Mouse (Mus musculus) heart, postnatal 4 days (tissue): ENCODE results near the gene Ndufs8. TPM values are rescaled to one million over a fixed set of nuclear protein-coding genes. Genes with fewer than 3 reads are reported as not detected.
"Not testable (repeated sequence)": the region's sequence is repeated elsewhere in the genome, so short reads cannot be mapped to it uniquely, and the experiment has no call there.

Experiments used
- DNase-seq: peaks from one replicate; pipeline ENCODE4 v3.0.0; 2021
- total RNA-seq, 2 experiments: library from RNA; stranded (reverse); gene quantifications; 2 replicates each; pipeline ENCODE4 v1.2.3; 2021

The Ndufs8 gene
- total RNA-seq: 100 to 1,000 TPM; 290 to 307 TPM

GRCm38 (mm10) chr19:3912337-3913204, at the start of gene Ndufs8:
TSS of gene Ndufs8 (minus strand) at chr19:3912774.
- DNase-seq: peak; percentile 89

DNA sequence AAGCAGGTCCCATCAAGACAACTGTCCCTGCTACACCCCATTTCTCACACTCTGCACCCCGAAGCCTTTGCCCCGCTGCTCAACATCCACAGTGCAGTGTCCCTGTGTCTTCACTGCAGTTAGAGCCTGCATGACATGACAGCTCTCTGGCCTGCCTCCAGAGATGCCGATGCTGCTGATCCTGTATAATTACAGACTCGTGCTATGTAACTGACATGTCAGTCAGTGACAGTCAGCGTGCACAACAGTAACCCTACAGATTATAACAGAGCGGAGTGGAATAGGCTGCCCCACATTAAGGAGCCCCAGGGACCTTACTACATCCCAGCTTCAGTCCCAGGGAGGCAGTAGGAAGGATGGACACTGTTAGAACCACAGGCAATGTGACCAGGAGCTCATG, 49.2 kb upstream of the Ndufs8 start:
- not testable (repeated sequence) for DNase-seq

DNA sequence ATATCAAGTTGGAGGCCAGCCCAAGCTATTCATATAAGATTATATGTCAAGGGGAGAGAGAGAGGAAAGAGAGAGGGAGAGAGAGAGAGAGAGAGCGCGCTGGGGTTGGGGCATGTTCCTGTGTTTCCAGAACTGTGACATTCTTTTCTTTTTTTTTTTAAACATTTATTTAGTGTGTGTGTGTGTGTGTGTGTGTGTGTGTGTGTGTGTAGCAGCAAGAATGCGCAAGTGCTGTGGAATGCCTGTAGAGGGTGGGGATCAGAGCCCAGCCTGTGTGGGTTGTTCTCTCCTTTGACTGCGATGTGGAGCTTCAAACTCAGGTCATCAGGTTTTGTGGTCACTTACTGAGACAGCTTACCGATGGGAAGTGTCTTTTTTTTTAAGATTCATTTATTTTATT, 47.6 kb upstream of the Ndufs8 start:
- DNase-seq: no peak

DNA sequence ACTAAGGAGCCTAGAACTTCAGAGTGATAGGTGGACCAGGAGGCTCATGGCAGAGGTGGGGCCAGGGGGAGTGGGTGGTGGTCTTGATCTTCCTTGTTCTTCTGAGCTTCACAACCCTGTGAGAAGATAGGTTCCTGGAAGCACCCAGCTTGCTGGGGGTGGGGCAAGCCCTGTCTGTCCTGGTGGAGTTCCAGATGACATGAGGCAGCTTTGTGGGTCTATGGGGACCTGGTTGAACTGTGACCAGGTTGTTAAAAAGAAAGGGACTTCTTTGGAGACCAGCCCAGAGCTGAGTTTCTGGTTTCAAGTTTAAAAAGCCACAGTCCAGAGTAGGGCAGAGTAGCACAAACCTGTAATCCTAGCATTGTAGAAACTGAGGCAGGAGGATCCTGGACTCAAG, 46.5 kb upstream of the Ndufs8 start:
- DNase-seq: no peak

DNA sequence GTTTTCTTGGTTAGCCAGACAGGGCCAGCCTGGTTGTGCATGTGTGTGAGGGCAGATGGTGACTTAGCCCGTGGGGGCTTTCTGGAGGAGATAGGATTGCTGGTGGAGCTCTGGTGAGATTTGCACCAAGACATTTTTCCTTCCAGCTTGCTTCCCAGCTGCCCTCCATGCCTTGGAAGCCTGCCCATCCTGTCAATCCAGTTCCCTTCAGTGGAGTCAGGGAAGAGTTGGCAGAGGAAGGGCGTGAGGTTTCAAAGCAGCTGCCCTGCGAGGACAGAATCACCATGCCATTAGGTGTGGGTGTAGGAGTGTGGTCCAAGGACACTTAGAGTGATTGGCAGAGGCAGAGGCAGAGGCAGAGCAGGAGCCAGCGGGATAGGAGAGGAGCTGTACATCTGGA, 45.9 kb upstream of the Ndufs8 start, which contains the start of gene Aldh3b3:
Gene Aldh3b3 (plus strand): TSS at position 176 of the 400 bp plus-strand sequence.
- DNase-seq: peak; percentile 37

GRCm38 (mm10) chr19:3957296-3958036, 44.9 kb upstream of the Ndufs8 start:
- DNase-seq: not testable (repeated sequence)

DNA sequence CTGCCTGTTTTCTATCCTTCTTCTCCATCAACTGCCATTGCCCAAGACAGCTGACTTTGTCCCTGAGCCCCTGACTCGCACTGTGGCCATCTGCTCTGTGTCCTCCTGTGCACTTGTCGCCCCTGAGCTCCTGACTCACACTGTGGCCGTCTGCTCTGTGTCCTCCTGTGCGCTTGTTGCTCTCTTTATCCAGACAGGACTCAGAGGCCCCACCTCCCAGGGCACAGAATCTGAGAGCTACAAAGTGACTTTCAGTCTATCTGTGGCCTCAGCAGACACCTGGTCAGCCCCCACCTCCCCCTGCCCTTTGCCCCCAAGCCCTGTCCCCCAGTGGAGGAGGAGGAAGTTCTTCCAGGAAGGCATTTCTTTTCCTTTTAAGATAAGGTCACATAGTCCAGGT, 43.2 kb upstream of the Ndufs8 start:
- no peak for DNase-seq

- DNase-seq: no peak
Observed at GRCm38 (mm10) chr19:3955033-3955432, 42.5 kb upstream of the Ndufs8 start.

- DNase-seq: no peak
Observed at GRCm38 (mm10) chr19:3952099-3952498, 39.5 kb upstream of the Ndufs8 start.

GRCm38 (mm10) chr19:3951461-3951860, 38.9 kb upstream of the Ndufs8 start:
- DNase-seq: no peak

- DNase-seq: no peak
Observed at GRCm38 (mm10) chr19:3950331-3950730, 37.8 kb upstream of the Ndufs8 start.

DNA sequence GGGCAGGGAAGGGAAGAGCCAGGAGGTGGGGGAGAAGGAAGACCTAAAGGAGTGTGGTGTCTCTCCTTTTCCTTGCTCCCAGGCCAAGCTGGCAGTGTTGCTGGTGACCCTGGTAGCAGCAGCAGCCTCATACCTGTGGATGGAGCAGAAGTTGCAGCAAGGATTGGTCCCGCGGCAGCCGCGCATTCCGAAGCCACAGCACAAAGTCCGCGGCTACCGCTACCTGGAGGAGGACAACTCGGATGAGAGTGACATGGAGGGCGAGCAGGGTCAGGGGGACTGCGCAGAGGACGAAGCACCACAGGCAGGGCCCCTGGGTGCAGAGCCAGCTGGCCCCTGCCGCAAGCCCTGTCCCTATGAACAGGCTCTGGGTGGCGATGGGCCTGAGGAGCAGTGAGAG, 36.0 kb upstream of the Ndufs8 start:
- DNase-seq: no peak

DNA sequence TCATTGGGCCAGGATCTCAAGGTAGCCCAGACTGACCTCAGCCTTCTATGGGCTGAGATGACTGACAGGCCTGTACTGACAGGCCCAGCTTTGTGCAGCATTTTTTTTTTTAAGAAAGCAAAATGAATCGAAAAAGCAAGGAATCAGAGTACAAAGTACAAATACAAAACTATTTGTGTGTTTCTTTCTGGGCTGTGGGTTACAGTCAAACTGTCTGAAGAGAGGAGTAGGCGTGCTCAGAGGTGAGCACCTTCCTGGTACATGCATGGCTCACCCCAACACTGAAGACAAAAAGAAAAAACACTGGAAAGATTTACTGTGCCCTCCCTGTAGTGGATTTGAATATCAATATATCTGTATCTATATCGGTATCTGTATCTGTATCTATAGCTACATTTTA, 35.2 kb upstream of the Ndufs8 start:
- no peak for DNase-seq

DNA sequence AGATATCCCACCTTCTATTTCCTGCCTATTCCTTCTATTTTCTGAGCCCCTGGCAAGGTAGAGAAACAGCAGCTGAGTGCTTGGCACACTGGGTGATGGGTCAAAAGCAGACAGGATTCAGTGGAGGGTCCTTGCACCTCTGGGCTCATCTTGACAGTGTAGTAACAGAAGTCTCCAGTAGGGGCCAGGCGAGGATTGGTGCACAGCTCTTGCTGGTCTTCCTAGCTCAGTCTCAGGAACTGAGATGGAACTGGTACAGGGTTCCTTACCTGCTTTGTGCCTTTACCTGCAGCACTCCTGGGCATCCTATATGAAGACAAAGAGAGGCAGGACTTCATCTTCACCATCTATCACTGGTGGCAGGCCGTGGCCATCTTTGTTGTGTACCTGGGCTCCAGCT, 34.1 kb upstream of the Ndufs8 start:
- peak; percentile 84 for DNase-seq

DNA sequence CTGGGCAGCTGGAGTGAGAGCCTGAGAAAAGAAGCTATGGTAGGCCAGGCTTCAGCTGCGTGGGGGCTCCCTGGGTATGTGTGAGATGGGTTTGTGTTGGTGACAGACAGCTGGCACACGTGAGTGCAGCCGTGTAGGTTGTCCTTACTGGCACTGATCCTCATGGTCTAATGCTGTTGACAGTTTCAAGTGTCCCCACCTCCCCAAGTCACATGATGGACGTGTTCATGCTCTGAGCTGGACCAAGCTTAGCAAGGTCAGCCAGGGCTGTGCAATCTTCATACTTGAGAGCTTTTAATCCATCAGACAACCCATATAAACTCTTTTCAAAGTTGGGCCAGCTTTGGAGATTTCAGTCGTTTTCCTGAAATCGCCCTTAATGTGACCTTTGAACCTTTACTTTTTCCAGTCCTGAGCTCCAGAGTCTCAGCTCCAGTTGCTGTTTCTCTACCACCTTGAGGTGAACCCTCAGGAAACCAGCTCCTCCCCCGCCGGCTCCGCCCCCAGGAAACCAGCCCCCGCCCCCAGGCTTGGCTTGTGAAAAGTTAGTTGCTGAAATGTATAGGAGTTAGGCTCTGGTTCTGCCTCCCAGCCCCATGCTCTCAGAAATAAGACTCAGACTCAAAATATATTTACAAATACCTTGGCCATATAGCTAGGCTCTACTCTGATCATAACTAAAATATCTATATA, 33.4 kb upstream of the Ndufs8 start:
- peak; percentile 53 for DNase-seq

- DNase-seq: no peak
Observed at GRCm38 (mm10) chr19:3942986-3943735, 30.6 kb upstream of the Ndufs8 start.

DNA sequence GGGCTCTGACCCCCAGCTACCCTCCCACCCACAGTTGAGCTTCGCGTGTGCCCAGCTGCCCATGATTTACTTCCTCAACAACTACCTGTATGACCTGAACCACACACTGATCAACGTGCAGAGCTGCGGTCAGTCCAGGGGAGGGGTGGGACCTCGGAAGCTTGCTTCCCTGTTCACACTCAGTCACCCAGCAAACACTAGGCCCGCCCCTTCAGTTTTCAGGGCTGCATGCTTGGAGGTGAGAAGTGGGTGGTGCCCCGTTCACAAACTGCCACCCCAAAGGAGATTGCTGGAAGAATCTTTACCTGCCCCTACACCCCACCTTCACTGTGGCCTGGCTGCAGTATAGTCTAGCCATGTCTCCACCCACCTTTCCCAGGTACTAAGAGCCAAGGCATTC, 29.7 kb upstream of the Ndufs8 start:
- DNase-seq: no peak

- peak; percentile 68 for DNase-seq
Observed at GRCm38 (mm10) chr19:3935896-3936850, 23.6 kb upstream of the Ndufs8 start.

DNA sequence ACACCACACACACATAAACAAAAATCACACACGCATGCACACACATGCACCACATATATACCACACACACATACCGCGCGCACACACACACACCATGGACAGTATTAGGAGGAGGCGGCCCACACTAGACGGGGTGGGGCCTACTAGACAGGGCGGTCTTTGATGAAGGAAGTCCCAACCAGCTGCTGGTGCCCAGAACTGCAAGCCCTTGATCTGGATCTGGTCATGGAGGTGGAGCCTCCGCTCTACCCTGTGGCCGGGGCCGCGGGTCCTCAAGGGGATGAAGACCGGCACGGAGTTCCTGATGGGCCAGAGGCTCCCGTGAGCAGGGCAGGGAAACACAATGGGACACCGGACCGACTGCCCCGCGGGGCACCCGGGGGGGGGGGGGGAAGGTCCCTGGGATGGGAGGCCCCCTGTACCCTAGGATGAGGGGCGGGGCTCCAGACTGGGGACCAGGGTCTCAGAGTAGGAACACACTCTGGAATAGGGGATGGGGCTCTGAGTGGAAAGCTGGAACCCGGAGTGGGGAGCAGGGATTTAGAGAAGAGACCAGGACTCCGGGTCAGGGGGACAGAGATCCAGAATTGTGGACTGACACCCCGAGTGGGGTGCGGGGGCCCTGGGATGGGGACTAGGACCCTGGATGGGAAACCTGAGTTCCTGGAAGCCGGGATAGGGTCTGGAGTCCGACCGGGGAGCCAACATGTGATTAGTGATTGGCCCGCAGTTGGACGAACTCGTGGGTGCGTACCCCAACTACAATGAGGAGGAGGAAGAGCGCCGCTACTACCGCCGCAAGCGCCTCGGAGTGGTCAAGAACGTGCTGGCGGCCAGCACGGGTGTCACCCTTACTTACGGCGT, 22.7 kb upstream of the Ndufs8 start, which contains the start of gene Unc93b1:
Gene Unc93b1 (plus strand): TSS at position 155 of the 864 bp plus-strand sequence.
- DNase-seq: peak; percentile 73

- DNase-seq: no peak
Observed at GRCm38 (mm10) chr19:3931716-3932115, 19.1 kb upstream of the Ndufs8 start.
